Mouse (Mus musculus) MN1 (cell line): ENCODE data around the gene Rem2.
A peak's percentile ranks its signal among the peaks of the same experiment; 100 is the strongest.

Experiments used
- DNase-seq: peaks from one replicate; pipeline ENCODE4 v3.0.0-alpha.2; 2016; ENCODE audit warnings: low spot score

Rem2 gene

GRCm38 (mm10) chr14:54443712-54444618 is 31.9 kb upstream of the Rem2 start:
- DNase-seq = peak; percentile 27

GRCm38 (mm10) chr14:54445476-54445875 is 30.4 kb upstream of the Rem2 start:
- DNase-seq = no peak

- no peak for DNase-seq
Measured at GRCm38 (mm10) chr14:54453566-54453965, 22.3 kb upstream of the Rem2 start.

GRCm38 (mm10) chr14:54454669-54455528 is 21.0 kb upstream of the Rem2 start:
- no peak for DNase-seq

- no peak for DNase-seq
Measured at GRCm38 (mm10) chr14:54457907-54458569, 17.9 kb upstream of the Rem2 start.

GRCm38 (mm10) chr14:54462146-54462545 is 13.8 kb upstream of the Rem2 start:
- no peak for DNase-seq

- no peak for DNase-seq
Measured at GRCm38 (mm10) chr14:54463108-54463958, 12.6 kb upstream of the Rem2 start.

- peak; percentile 89 for DNase-seq
Measured at GRCm38 (mm10) chr14:54463959-54464292, 12.0 kb upstream of the Rem2 start, which contains the start of gene Lrp10. TSS of gene Lrp10 (plus strand) at chr14:54464137.

GRCm38 (mm10) chr14:54464293-54465005 is 11.5 kb upstream of the Rem2 start:
- DNase-seq = peak; percentile 74

GRCm38 (mm10) chr14:54471467-54471866 is 4.4 kb upstream of the Rem2 start:
- DNase-seq = no peak

GRCm38 (mm10) chr14:54472671-54473070 is 3.2 kb upstream of the Rem2 start:
- DNase-seq = peak; percentile 38

- no peak for DNase-seq
Measured at GRCm38 (mm10) chr14:54474744-54475143, 1.2 kb upstream of the Rem2 start.

GRCm38 (mm10) chr14:54477172-54477909 is 1.4 kb downstream of the Rem2 start:
- no peak for DNase-seq

GRCm38 (mm10) chr14:54479451-54479920 is 3.6 kb downstream of the Rem2 start:
- DNase-seq = no peak

- DNase-seq = no peak
Measured at GRCm38 (mm10) chr14:54480673-54481072, 4.8 kb downstream of the Rem2 start.

GRCm38 (mm10) chr14:54481402-54481801 is 5.5 kb downstream of the Rem2 start:
- no peak for DNase-seq

GRCm38 (mm10) chr14:54482498-54482897 is 6.6 kb downstream of the Rem2 start:
- DNase-seq = no peak

GRCm38 (mm10) chr14:54485899-54486298 is 10.0 kb downstream of the Rem2 start:
- DNase-seq = no peak

- no peak for DNase-seq
Measured at GRCm38 (mm10) chr14:54487732-54488131, 11.8 kb downstream of the Rem2 start.

GRCm38 (mm10) chr14:54488350-54488749 is 12.4 kb downstream of the Rem2 start:
- DNase-seq = no peak
